Mouse (Mus musculus): ENCODE measurements at regions not wholly inside any gene's neighbourhood (a gene's known extent, or its start where the extent isn't known, plus 50 kb on each side); places are given as distances from the start of the nearest gene placed in this dataset.
A peak's percentile ranks its signal among the peaks of the same experiment; 100 is the strongest.

DNA sequence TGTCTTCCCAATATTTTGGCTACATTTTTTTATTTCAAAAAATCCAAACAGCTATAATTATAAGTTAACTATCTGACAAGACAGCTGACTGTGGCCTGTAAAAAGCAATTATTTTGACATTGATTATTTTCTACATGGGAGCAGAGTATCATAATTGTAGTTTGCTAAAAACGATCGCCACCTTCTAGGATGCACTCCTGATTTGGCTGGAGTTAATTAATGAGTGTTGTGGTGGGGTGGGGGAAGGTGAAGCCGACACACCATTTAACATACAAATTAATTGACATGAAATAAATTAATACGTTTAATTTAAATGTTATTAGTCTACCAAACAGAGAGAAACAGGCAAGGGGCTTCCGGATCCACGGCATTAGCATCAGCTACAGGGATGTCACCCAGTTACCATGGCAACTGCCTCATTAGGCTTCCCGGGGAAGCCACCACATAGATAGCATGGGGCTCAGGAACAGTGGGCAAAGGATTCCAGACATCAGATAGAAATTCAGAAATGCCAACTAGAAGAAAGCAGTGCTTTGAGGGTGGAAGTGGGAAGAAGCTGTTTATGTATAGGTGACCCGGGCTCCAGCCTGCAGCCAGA lies 255.9 kb downstream of the Prdm2 start:
- DNase-seq (ENCODE audit: low read depth, low spot score), result no peak

DNA sequence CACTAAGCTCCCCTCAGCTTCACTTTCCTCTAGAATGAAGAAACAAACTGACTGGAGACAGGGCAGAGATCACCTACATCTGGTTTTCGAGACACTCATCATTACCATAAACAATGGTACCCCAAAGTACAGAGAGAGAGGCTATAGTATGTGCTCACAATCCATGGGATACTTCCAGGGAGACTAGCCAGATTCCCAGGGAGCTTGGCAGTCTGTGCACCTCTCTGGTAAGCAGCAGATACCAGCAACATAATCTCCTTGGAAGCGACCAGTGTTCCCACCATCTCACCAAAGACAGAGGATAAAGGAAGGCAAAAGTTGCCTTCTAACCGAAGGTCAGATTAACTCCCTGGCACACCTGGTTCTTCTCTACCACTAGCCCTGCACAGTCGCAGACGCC lies 256.4 kb downstream of the Prdm2 start:
- DNase-seq (ENCODE audit: low read depth, low spot score), result no peak

DNA sequence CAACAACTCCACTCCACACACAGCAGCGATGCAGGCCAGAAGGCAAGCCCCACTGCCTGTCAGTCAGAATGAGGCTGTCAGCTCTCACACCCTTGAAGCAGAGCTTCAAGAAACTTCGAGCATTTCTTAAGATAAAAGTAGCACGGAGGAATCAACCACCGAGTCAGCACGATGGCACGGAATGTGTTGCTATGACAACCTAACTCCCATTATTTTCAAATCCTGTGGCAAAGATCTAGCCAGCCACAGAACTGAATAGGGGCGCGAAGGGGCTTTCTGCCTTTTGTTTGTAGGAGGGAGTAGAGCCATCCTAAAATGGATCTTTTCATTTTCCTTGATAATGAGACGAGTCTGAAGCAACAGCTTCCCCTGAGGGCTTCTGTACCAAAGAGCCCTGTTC lies 259.1 kb downstream of the Prdm2 start:
- DNase-seq (ENCODE audit: low read depth, low spot score), result no peak

DNA sequence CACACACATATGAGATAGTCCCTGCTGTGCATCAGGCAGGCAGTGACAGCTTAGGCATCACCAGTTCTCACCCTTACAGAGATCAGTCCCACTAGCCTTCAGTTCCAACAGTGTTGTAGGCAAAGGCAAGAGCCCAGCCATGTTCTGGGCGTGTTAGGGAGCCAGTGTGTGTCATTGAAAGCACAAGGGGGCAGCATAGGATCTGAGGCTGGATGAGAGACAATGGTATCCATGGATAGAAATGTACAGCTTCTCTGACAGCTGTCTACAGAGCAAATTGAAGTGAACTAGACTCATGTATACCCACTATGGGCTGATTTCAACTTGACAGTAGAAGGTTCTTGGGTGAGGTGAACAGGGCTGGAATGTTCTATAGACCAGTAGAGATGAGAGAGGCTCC lies 259.9 kb downstream of the Prdm2 start:
- no peak for DNase-seq (ENCODE audit: low read depth, low spot score)

DNA sequence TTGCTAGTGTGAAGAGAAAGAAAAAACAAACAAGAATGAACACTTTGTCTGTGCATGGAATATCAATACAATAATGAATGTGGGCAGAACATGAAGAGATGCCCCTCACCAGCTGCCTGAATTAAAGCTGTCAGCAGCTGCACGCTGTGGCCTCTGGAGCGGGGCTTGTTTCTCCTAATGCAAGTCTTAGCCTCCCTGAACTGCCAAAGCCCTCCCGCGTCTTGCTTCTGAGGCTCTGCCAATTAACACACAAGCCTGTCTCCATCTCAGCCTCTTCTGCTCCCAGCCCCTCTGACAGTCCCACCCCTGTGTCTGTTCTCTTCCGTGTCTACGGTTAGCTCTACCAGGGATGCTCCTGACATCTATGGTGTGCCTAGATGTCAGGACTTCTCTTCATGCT lies 265.1 kb downstream of the Prdm2 start:
- DNase-seq (ENCODE audit: low read depth, low spot score), result no peak

DNA sequence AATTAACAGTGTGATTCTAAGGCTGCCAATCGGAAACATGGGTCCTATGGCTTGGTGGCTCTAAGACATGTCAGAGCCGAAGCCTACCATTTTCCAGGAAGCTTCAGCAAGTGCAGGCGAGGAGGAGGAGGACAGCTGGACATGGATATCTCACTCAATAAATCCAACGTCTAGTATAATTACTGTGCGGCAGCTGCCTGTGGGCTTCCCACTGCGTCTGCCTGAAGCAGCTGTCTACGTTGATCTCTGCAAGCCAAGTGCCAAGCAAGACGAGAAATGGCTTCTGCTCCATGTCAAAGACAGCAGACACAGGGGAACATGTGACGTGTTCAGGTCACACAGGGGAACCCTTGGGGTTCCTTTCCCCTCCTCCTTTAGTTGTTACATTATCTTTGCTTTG lies 279.2 kb downstream of the Prdm2 start:
- DNase-seq (ENCODE audit: low read depth, low spot score), result no peak

DNA sequence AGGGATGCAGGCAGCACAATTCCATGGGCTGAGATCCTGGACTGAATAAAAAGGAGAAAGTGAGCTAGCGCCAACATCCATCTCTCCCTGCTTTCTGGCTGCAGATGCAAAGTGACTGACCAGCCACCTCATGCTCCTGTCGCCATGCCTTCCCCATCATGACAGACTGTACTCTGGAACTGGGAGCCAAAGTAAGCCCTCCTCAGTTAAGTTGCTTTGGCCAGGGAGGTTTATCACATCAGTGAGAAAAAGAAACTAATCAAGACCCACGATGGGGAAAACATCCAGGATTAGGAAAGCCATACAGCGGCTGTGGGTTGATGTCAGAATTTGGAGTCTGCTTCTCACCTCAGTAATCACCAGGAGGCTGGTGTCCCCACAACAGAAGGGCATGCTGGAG lies 283.6 kb downstream of the Prdm2 start:
- no peak for DNase-seq (ENCODE audit: low read depth, low spot score)

DNA sequence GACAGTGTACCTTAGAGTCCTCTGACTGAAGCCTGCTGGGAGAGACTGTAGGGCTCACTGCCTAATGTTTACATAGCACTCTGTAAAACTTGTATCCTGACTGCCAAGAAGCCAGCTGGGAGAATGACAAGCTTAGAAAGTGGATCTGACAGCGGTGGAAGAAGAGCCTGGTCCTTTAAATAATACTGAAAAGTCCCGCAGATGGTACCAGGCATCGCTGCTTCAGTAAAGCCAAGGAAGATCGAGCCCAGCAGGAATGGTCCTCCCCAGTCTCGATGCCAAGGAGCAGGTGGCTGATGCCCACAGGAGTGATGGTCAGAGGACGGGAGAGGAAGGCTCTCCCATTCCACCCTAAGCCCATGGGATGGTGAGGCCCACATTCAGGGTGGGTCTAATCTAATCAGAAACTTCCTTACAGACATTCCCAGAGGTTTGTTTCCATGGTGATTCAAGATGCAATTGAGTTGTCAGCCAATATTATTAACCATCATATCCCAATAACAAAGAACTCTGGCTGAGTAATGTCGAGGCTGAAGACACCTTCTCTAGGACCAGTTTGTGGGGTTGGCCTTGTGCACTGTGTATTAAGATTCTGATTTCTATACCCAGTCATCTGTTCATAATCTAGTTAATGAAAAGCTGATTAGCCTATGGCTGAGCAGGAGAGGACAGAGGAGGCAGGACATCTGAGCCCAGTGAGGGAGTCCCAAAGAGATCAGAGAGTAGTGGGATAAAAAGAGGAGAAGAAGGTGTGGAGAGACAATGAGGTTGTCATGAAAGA lies 285.3 kb downstream of the Prdm2 start:
- DNase-seq (ENCODE audit: low read depth, low spot score), result no peak

DNA sequence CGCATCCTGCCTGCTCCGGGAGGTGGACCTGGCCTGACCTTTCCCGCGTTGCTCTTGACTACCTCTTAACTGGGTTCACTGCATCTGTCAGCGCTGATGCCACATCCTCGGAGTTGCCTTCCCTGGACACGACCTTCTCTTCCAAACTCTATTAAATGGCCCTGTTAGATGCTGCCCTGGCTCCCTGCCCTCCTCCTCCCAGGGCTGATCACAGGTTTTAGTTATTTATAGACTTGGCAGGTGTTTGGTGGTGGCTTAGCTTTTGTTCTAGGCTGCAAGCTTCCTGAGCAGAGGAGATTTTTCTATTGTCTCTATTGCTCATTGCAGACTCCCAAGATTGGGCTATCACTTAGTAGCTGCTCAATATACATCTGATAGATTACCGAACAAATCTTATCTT lies 287.7 kb downstream of the Prdm2 start:
- no peak for DNase-seq (ENCODE audit: low read depth, low spot score)

DNA sequence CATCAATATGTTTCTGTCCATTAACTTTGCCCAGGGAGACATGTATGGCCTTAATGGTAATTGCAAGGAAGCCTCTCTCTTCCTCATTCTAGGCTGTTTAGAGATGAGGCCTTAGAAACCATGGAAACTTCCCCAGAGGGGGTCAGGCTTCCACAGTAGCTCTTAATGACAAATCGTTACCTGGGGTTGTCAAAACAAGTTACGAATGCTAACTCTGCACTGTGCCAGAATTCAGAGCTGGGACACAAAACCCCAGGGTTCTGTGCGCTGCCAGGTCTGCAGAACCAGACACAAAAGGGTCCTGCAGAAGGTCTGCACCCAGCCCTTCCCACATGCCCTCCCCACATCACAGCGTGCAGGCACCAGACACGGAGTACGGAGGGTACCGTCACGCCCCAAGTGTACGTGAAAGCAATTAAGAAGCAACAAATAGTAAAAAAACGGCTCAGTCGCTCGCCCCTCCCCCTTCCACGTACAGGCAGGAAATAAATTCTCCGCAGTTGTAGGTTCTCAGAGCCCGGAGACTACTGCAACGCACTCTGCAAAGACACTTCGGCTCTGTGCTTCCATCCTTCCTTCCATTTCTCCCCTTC lies 303.3 kb downstream of the Prdm2 start:
- peak; percentile 24 for DNase-seq (ENCODE audit: low read depth, low spot score)

DNA sequence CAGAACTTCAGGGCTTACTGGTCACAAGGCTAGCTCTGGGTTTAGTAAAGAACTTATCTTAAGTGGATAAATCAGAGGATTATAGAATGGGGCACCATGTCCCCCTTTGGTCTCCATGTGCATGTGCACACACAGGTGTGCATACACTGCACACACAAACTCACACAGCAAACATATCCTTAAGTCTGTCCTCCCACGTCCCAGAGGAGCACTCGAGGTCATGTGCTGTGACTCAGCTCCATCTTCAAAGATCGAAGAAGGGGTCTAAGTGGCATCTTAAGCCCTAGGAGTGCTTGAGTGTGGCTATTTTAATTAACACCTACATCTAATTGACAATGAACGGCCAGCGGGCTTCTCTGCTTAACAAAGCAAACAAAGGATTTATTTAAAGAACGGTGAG lies 304.0 kb downstream of the Prdm2 start:
- no peak for DNase-seq (ENCODE audit: low read depth, low spot score)

DNA sequence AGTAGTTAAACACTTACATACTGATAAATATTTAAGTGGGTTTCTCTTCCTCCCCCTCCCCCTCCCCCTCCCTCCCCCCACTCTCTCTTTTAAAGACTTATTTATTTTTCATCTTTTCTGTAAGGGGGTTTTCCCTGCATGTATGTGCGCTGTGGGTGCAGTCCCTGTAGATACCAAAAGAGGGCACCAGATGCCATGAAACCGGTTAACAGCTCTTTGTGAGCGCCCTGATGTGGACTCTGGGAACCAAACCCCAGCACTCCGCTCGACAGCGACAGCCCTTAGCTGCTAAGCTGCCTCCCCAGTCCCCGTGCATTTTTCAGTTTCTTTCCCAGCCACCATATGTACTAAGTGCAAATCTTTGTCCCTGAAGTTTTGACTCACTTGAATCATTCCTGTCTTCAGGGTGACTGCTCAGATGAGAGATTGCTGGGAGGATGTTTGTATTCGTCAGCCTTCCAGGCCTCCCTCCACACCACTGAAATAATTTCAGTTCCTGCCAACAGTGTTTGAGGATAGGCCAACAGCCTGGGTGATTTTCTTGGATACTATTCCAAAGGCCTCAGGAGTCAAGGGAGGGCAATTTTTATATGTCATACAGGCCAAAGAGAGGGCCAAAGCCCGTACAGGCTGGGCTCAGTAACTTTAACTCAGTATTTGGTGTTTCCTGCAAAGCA lies 309.3 kb downstream of the Prdm2 start:
- no peak for DNase-seq (ENCODE audit: low read depth, low spot score)

DNA sequence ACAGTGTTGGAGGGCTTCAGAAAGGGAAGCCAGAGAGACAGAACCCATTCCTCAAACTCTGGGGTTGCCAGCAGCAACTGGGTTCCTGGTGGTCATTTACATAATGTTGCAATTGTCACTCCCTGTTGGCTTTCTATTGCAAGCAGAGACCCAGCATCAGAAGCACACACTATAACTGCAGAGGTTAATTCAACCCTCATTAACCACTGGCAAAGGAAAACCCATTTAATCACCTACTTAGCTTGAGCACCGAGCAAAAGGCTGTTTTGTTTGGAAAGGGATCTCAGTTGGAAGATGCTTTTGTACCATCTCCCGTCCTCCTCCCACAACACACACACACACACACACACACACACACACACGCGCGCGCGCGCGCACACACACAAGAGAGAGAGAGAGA lies 312.0 kb downstream of the Prdm2 start:
- no peak for DNase-seq (ENCODE audit: low read depth, low spot score)

DNA sequence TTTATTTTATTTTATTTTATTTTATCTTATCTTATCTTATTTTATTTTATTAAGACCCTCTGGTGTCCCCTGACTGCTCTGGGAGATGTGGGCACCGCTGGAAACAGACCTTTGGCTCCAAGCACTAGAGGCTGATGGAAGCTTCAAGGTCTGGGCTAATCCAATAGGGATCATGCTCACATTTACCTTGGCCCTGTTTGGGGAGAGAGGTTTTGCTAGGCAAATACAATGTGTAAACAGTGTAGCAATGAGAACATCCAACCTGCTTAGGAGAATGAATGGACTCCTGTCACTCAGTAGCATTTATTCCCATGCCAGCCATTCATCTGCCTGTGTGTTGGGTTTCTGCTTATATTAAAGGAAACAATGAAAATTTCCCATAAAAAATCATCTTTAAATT lies 313.8 kb downstream of the Prdm2 start:
- DNase-seq (ENCODE audit: low read depth, low spot score), result no peak

DNA sequence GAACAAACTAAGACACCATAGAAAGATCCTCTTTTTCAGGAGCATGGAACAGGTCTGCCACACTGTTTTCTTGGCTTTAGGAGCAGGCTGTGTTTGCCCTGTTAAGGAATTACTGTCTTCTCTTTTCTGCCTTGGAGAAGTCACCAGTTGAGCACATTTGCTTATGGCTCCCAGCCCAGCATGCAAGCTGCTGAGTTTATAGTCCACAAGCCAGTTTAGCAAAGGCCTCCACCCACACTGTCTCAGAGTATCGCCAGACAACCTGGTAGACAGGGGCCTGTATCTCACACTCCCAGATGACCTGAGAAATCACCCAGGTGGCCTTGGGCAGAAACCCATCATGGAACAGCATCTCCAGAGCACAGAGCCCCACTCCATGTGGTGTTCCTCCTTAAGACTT lies 322.1 kb downstream of the Prdm2 start:
- no peak for DNase-seq (ENCODE audit: low read depth, low spot score)

DNA sequence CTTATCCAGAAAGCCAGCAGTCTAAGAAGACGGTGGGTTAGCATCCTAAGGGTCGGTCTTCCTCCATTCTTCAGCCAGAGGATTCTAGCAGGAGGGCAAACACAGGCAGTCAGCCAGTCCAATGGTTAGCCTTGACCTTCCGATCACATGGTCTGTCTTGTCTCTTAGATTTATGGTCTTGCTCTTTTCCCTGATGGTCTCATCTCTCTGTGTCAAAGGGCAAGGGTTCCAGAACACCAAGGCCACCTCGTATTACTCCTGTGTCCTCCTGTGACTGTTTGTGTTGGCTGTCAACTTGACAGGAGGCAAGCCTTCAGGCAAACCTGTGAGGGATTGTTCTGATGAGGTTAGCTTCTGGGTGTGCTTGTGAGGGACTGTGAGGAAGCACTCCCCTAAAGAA lies 323.9 kb downstream of the Prdm2 start:
- DNase-seq (ENCODE audit: low read depth, low spot score), result no peak

DNA sequence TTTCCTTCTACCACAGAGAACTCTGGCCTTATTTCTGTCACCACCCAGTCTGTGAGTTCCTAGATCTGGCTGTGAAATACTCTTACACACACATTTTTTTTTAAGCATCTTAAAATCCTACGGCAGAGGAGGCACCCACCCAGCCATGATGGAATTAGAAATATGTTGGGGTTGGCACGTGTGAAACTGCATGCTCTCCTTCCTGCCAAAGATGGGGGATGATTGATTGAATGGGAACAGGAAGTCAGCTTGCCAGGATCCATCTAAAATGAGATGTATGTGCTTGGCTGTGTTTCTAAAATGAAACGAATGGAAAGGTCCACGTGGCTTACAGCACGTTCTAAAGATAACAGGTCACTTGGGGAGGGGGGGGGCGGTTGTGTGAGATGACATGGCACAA lies 324.9 kb downstream of the Prdm2 start:
- DNase-seq (ENCODE audit: low read depth, low spot score), result no peak

DNA sequence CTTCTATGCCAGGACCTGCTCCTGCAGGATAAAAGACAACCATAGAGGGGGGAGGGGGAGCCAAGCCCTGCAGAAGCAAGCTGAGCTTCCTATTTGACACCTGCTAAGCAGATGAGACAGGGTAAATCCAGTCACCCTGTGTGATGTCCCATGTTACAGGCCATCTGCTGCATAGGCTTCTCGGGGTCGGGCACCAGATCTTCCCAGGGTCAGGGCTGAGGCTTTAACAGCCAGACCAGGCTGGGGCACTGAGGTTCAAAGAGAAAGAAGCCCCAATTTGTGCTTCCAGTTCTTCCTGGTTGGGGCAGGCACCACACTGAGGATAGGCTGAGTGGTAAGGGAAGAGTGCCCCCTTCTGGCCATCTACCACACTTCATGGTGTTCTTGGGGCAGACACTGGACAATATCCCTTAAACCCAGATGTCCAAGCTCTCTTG lies 332.5 kb downstream of the Prdm2 start:
- peak; percentile 67 for DNase-seq (ENCODE audit: low read depth, low spot score)

DNA sequence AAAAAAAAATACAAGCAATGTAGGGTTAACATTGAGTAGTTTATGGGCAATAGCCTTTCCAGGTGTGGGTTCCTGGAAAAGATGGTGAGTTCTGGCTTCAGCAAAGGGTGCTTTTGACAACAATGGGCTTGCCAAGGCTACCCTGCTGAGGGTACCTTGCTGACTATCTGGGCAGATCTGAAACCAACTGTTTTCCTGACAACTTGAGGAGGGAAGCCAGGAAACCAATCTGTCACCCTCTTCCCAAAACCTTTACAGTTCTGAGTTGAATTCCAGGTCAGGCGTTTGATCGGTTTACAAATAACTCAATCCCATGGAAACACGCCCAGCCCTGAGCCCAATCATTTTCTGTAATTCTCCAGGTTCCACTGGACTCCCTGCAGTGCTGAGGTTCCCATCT lies 336.6 kb downstream of the Prdm2 start:
- DNase-seq (ENCODE audit: low read depth, low spot score), result no peak

DNA sequence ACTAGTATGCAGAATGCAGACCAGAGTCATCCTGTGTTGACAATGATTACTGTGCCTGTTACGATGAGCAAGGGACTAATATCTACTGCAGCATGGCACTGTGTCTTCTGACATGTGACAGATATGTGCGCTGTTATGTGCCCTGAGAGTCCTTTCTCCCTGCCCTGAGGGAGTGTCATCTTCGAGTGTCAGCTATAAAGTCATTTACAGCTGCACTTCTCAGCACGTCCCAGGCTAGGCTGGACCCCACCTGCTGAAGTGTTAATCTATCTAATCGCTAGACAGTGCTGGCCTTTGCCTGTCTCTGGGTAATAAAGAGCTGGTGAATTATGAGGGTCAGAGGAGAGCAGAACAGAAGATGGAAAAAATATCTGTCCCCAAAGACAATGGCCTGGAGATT lies 337.7 kb downstream of the Prdm2 start:
- DNase-seq (ENCODE audit: low read depth, low spot score), result no peak

DNA sequence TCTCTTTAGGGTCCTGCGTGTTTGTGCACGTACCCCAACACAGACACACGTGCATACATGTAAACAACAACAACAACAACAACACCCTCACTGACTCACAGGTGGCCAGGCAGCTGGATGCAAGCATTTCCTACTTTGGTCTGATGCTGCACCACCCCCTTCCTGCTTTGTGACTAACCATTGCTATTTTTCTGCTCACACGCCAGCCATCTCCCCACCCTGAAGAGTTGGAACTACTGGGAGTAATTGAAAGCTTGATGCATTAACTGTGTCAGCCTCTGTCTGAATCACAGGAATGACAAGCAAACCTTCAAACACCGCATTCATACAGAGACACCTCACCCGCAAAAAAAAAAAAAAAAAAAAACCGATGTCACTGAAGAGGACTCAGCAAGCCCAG lies 346.5 kb downstream of the Prdm2 start:
- DNase-seq (ENCODE audit: low read depth, low spot score), result no peak

DNA sequence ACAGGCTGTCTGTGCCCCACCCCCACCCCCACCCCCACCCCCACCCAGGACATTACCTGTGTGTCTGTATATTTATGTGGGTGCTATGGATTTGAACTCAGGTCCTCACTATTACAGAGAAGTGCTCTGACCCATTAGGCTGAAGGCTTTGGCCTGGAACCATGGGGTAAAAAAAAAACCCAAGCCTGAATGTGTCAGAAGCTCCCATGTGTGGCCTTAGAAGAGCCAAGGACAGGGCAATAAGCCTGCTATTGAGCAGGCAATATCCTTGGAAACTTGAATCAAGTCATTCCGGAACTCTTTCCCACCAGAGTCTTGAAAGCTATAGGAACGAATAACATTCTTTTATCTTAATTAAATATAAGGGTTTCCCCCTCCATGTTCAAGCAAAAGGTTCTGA lies 347.2 kb downstream of the Prdm2 start:
- DNase-seq (ENCODE audit: low read depth, low spot score), result no peak

DNA sequence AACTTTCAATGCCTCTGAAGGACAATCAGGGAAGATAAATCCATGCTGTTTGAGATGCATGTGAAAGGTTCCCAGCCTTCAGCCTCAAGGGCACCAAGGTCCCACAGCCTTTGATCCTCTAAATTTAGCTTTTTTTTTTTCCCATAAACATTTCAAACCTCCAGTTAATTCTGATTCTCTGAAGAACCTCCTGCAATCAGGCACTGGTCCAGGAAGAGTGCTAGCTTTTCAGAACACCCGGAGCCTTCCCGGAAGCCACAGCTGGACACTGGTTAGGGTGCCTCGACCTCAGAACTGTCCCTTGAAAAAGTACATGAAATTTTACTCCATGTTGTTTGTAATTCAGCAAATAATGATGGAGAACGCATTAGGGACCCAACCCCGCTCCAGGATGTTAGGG lies 348.9 kb downstream of the Prdm2 start:
- no peak for DNase-seq (ENCODE audit: low read depth, low spot score)

Data from embryo, embryonic 11.5 days (tissue).